Mouse (Mus musculus) cerebellum, adult 2 months (tissue): ENCODE measurements around the gene Gpr33. TPM values are rescaled to one million over a fixed set of nuclear protein-coding genes. Genes with fewer than 3 reads are reported as not detected.

ENCODE experiments used
- DNase-seq, 2 experiments: peaks; one replicate each; pipeline ENCODE4 v3.0.0; 2021
- H3K27ac ChIP-seq: fragments of 200-500 bp; 2 replicates; pipeline ENCODE4 v1.5.1; 2012; ENCODE audit warnings: low read length, control low read depth, inconsistent platforms; ENCODE audit not compliant: insufficient read depth
- H3K27me3 ChIP-seq: fragments of 200-500 bp; 2 replicates; pipeline ENCODE4 v1.6.1; 2012; ENCODE audit warnings: inconsistent platforms, mild to moderate bottlenecking, low read length, moderate library complexity; ENCODE audit not compliant: control insufficient read depth, insufficient read depth
- H3K4me1 ChIP-seq: fragments of 200-500 bp; 2 replicates; pipeline ENCODE4 v1.6.1; 2011; ENCODE audit warnings: low read length; ENCODE audit not compliant: control insufficient read depth, insufficient read depth
- H3K4me3 ChIP-seq: fragments of 200-500 bp; replicated peaks from 2 replicates; pipeline ENCODE3; 2011; ENCODE audit warnings: mild to moderate bottlenecking, low read depth, low read length, control low read depth; ENCODE audit not compliant: insufficient read depth
- CTCF ChIP-seq: fragments of 200-500 bp; IDR thresholded peaks from 2 replicates; pipeline ENCODE4 v1.5.1; 2011; ENCODE audit warnings: low read depth, mild to moderate bottlenecking, control low read depth, low read length, moderate library complexity, borderline replicate concordance; ENCODE audit not compliant: insufficient read depth
- POLR2A ChIP-seq: fragments of 200-500 bp; IDR thresholded peaks from 2 replicates; pipeline ENCODE4 v1.6.1; 2011; ENCODE audit warnings: low read length, control low read depth, borderline replicate concordance; ENCODE audit not compliant: insufficient read depth
- WGBS: fragments of 180-500 bp; shearing (Covaris S2); methylation state at CpG from one replicate; pipeline ENCODE4 v1.1.7; 2018; 5-methylcytosine and 5-hydroxymethylcytosine counted together
- polyA plus RNA-seq: library from polyadenylated mRNA; depleted of rRNA; stranded (reverse); fragments of >200 nt; gene quantifications from 2 replicates; pipeline ENCODE4 v1.2.3, GENCODE M21; 2012

Gene Gpr33
- polyA plus RNA-seq, 1 experiment: not detected

DNA sequence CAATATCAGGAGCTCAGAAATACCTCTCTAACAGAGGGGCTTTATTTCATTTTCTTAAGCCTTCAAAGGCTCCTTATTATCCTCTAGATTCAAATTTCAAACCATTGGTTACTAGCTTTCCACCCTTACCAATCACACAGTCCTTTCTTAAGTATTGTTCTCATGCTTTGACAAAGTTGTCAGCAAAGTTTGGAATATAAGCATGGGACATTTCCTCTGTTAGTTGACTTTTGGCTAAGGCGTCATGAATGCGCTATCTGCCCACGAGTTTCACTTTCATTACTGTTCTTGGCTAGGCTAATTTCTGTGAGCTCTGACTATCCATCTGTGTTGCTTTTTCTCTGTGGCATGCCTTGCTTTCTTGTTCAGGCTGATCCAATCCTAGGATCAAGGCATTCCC, 25.1 kb downstream of the Gpr33 start:
- TF ChIP-seq CTCF (no peak), POLR2A (no peak)
- Histone ChIP-seq H3K27me3 (no peaks in the 10 kb centered on the region), H3K4me1 (no peaks in the 10 kb centered on the region; the same call in 1 of the 2 replicates), H3K4me3 (no peak overlapping the region), H3K27ac (no peak overlapping the region)
- DNase-seq: no peak
- 87% methylated on average over 3 of the region's 3 CpGs for WGBS

DNA sequence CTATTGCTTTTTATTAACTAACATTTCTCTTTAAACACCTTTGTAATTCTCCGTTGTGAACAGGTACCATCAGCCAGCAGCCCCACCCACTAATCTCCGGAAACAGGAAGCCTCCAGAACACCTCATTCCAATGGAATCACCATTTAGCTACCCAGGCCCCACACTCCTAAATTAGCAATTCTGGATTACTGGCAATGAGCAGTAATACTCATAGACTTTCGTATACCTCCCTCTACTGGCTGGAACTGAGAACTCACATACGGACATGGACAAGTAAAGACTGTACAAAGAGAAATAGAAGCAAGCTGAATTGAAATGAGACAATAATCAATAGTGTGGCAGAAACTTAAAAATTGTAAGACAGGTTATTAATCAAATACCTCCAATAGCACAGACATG, 26.3 kb downstream of the Gpr33 start:
- WGBS: 5% methylated on average over 4 of the region's 4 CpGs

DNA sequence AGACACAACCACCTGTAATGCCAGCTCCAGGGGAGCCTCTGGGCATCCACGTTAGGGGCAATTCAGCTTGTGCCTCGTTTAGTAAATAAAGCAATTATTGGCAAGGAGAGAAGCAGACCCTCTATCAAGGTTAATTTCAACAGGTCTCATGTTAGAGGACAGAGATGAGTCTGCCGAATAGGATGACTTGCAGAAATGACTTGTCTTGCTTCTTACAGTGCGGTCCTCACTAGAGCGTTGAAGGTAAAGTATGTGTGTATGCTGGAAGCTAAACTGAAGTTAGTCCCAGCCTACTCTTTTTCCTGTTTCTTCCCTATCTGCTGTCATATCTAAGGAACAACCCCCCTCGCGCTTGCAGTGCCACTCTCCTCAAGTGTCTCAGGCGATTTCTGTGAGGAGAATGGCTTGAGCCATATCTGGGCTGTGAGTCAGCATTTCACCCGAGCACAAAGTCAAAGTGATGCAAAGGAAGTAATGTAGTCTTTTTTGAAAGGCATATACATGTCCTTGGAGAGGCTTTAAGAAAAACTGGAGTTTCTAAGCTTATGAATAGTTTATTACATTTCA, 29.4 kb downstream of the Gpr33 start:
- Histone ChIP-seq H3K27ac (no peak overlapping the region), H3K4me1 (no peaks in the 10 kb centered on the region), H3K4me3 (no peak overlapping the region), H3K27me3 (no peaks in the 10 kb centered on the region)
- TF ChIP-seq POLR2A (no peak), CTCF (no peak)
- WGBS: 85% methylated on average over 9 of the region's 9 CpGs
- no peak for DNase-seq

More for the DNA sequence above, 26.3 kb downstream of the Gpr33 start:
- no peaks in the 10 kb centered on the region for H3K27me3 ChIP-seq
- DNase-seq: peak; percentile 33 to 74
- TF ChIP-seq CTCF: no peak; the same call in 1 of the 2 replicates
- H3K4me3 ChIP-seq: no peak overlapping the region
- H3K27ac ChIP-seq: no peak overlapping the region
- no peaks in the 10 kb centered on the region; the same call in 1 of the 2 replicates for H3K4me1 ChIP-seq

DNA sequence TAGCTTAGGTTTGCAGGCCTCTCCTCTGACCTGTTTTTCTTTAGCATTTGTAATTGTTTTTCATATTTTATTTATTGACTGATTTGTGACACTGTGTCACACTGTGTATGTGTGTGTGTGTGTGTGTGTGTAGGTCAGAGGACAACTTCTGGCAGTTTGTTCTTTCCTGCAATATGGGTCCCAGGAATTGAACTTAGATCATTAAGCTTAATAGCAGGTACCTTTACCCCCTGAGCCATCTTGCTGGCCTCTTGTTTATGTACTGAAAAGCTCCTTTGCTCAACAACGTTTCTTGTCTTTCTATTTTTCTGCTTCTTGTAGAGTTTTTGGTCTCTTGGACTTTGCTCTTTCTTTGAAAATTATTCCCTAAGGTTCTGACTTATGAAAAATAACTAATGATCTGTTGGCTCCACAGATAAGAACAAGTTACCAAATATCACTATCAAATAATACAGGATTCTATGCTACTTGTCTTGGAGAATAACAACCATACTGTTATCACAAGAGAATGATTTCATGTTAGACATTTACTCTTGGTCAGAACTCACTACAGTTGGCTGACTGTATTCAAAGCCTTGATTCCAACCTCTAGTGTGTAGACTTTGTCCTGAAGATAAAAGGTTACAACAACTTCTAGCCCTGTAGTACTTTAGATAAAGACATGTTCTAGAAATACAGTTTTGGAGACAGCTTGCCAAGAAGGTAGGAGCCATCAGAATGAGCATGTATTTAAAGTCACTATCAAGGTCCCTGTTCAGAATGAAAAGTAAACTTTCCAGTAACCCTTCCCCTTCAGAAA, 31.9 kb downstream of the Gpr33 start:
- no peak for TF ChIP-seq CTCF
- no peak for TF ChIP-seq POLR2A
- H3K4me1 ChIP-seq: no peaks in the 10 kb centered on the region
- no peak overlapping the region for H3K27ac ChIP-seq
- DNase-seq: no peak
- H3K27me3 ChIP-seq: no peaks in the 10 kb centered on the region
- WGBS: 89% methylated on average over 1 of the region's 1 CpGs
- H3K4me3 ChIP-seq: no peak overlapping the region

DNA sequence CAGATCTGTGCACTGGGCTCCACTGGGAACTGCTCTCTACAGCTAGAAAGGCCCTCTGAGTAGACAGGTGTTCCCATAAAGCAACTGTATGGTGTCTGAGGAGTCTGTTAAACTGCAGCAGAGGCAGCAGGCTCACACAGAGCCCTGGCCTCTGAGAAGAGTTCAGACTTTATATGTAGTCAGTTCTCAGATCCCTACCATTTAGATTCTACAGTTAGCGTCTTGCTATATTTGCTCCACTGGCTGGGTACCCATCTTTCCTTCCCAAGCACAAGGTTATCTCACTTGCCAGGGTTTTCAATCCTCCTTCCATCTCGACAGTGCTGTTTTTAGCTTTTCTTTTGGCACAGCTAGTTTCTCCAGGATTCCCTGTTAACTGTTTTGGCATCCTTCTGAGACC, 37.2 kb downstream of the Gpr33 start:
- 69% methylated on average over 2 of the region's 2 CpGs for WGBS
- no peak for TF ChIP-seq POLR2A
- no peak for TF ChIP-seq CTCF

DNA sequence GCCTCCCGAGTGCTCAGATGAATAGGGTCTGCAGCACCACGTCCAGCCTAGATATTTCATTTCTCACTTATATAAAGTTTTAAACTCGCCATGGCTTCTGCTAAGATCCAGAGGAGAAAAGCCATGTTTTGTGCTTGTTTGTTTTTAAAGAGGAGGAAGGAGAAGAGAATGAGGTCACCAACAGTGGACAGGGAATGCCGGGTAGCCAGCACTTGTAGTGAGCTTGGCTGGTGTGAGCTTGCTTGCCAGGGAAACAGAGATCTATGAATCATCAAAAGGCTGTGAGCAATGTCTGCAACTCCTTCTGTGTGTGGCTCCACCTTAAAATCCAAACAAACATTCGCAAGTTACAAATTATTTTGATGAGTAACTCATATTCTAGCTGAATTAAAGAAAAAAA, 39.3 kb downstream of the Gpr33 start:
- H3K27me3 ChIP-seq: no peaks in the 10 kb centered on the region
- 85% methylated on average over 5 of the region's 5 CpGs for WGBS
- H3K27ac ChIP-seq: no peak overlapping the region
- TF ChIP-seq CTCF: no peak
- no peak for TF ChIP-seq POLR2A
- peaks cover 8% of the 10 kb centered on the region; the same call in 1 of the 2 replicates for H3K4me1 ChIP-seq
- no peak overlapping the region for H3K4me3 ChIP-seq
- DNase-seq: no peak

More for the DNA sequence above, 37.2 kb downstream of the Gpr33 start:
- H3K27me3 ChIP-seq: no peaks in the 10 kb centered on the region
- DNase-seq: no peak
- H3K4me3 ChIP-seq: no peak overlapping the region
- H3K4me1 ChIP-seq: peaks cover 5% of the 10 kb centered on the region; the same call in 1 of the 2 replicates
- H3K27ac ChIP-seq: no peak overlapping the region

DNA sequence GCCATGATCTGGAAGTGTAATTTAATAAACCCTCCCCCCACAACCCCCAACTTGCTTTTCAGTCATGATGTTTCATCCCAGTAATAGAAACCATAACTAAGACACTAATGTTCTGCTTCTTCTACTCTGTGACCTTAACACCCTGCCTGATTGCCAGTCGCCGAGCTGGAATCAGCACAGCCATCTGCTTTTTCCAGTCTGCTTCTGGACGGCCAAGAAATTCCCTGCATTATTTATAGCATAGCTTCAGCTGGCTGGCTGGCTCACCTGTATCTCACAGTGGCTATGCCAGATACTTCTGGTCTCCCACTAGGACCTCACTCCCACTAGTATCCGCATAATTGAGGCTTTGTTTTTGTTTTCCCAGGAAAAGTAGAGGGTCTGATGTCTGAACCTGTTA, 42.0 kb downstream of the Gpr33 start:
- no peak overlapping the region for H3K4me3 ChIP-seq
- TF ChIP-seq CTCF (no peak), POLR2A (no peak)
- DNase-seq: peak; percentile 29 to 55
- H3K4me1 ChIP-seq: peaks cover 8% of the 10 kb centered on the region; the same call in 1 of the 2 replicates
- 12% methylated on average over 4 of the region's 4 CpGs for WGBS
- no peaks in the 10 kb centered on the region for H3K27me3 ChIP-seq
- H3K27ac ChIP-seq: no peak overlapping the region

DNA sequence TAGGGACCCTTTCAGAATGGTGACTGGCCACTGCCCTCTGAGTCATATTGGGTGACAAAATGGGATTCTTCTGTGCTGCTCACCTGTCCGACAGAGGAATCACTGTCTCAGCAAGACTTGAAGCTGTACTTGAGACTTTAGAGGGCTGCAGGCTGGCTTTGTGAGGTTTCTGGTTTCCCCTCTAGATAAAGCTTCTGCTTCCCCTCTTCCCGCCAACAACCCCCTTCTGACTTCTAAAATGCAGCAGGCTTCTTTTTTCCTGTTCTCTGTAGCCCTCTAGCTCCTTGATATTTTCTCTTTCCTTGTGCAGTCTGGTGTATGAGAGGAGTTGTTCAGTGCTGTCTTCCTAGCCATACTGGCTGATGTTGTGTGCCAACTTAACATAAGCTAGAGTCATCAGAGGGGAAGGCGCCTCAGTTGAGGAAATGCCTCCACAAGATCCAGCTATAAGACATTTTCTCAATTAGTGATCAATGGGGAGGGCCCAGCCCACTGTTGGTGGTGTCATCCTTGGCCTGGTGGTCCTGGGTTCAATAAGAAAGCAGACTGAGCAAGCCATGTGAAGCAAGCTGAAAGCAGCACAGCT, 42.6 kb downstream of the Gpr33 start:
- no peak overlapping the region for H3K4me3 ChIP-seq
- 91% methylated on average over 3 of the region's 3 CpGs for WGBS
- H3K27me3 ChIP-seq: no peaks in the 10 kb centered on the region
- no peak for TF ChIP-seq POLR2A
- no peak for TF ChIP-seq CTCF
- no peak overlapping the region for H3K27ac ChIP-seq
- H3K4me1 ChIP-seq: peaks cover 8% of the 10 kb centered on the region; the same call in 1 of the 2 replicates
- no peak for DNase-seq

DNA sequence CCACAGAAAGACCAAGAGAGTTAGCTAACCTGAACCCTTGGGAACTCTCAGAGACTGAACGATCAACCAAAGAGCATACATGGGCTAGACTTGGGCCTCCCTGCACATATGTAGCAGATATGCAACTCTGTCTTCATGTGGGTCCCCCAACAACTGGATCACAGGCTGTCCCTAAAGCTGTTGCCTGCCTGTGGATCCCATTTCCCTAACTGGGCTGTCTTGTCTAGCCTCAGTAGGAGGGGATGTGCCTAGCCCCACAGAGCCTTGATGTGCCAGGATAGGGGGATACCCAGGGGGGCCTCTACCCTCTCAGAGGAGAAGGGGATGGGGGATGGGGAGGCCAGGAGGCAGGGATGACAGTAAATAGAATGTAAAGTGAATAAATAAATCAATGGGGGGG, 44.2 kb downstream of the Gpr33 start:
- H3K4me3 ChIP-seq: no peak overlapping the region

More for the DNA sequence above, 44.2 kb downstream of the Gpr33 start:
- DNase-seq: no peak
- Histone ChIP-seq H3K27me3 (no peaks in the 10 kb centered on the region), H3K4me1 (peaks cover 8% of the 10 kb centered on the region; the same call in 1 of the 2 replicates), H3K27ac (no peak overlapping the region)
- TF ChIP-seq CTCF (no peak), POLR2A (no peak)
- 96% methylated on average over 1 of the region's 1 CpGs for WGBS
